Mouse (Mus musculus) layer of hippocampus, postnatal 25 days (tissue): ENCODE data around the gene Afm. TPM values are rescaled to one million over a fixed set of nuclear protein-coding genes. Genes with fewer than 3 reads are reported as not detected.

Experiments
- DNase-seq, 2 experiments: peaks; one replicate each; pipeline ENCODE4 v3.0.0; 2022; ENCODE audit warnings: mixed read lengths in 2 of 2, low spot score in 1 of 2; ENCODE audit errors: extremely low spot score in 1 of 2
- total RNA-seq, 2 experiments: library from RNA; stranded (reverse); gene quantifications; 2 replicates each; pipeline ENCODE4 v1.2.3; 2021

The Afm gene
- total RNA-seq, 2 experiments from 2014 or later, result not detected

- DNase-seq, result peak in 1 of 2 experiments; percentile 66
Measured at GRCm38 (mm10) chr5:90601469-90601868, 82.7 kb downstream of the Afm start.

Other genes starting within 250 kb of the Afm start
- gene Ankrd17, start 152.4 kb upstream of the Afm start, total RNA-seq, result 100 to 1,000 TPM in 1 of 2 experiments, 10 to 100 TPM in 1; 95.7 to 110 TPM
- 1 to 10 TPM; 1.3 to 2.4 TPM for gene Gm9958, start 151.7 kb upstream of the Afm start, total RNA-seq
- not detected for gene Alb, start 58.0 kb upstream of the Afm start, total RNA-seq
- gene Afp, start 28.2 kb upstream of the Afm start, total RNA-seq, result not detected
- gene 5830473C10Rik, start 42.2 kb downstream of the Afm start, total RNA-seq, result not detected
- 1 to 10 TPM in 1 of 2 experiments, under 1 TPM in 1; 0.42 to 1.0 TPM for gene Rassf6, start 121.7 kb downstream of the Afm start, total RNA-seq
- under 1 TPM in 1 of 2 experiments, not detected in 1; 0.22 TPM for gene Cxcl5, start 240.4 kb downstream of the Afm start, total RNA-seq
- not detected for gene Ppbp, start 249.6 kb downstream of the Afm start, total RNA-seq